Mouse (Mus musculus) right cerebral cortex, adult 18-20 months (tissue): ENCODE measurements at regions not wholly inside any gene's neighbourhood (a gene's known extent, or its start where the extent isn't known, plus 50 kb on each side); places are given as distances from the start of the nearest gene placed in this dataset.
"Not testable (repeated sequence)": the region's sequence is repeated elsewhere in the genome, so short reads cannot be mapped to it uniquely, and the experiment has no call there.

Source experiments
- DNase-seq: peaks from one replicate; pipeline ENCODE4 v3.0.0; 2022; ENCODE audit warnings: mixed read lengths

- DNase-seq: no peak
These were observed 147.0 kb upstream of the Dlgap1 start for GRCm38 (mm10) chr17:69821901-69822300.

GRCm38 (mm10) chr17:69822921-69823320 lies 146.0 kb upstream of the Dlgap1 start:
- no peak for DNase-seq

GRCm38 (mm10) chr17:69841308-69841707 lies 127.6 kb upstream of the Dlgap1 start:
- no peak for DNase-seq

- DNase-seq: no peak
These were observed 120.6 kb upstream of the Dlgap1 start for GRCm38 (mm10) chr17:69848306-69848705.

GRCm38 (mm10) chr17:69850075-69850474 lies 118.8 kb upstream of the Dlgap1 start:
- no peak for DNase-seq

- DNase-seq: not testable (repeated sequence)
These were observed 88.9 kb upstream of the Dlgap1 start for GRCm38 (mm10) chr17:69879958-69880357.

- DNase-seq: no peak
These were observed 74.9 kb upstream of the Dlgap1 start for GRCm38 (mm10) chr17:69893980-69894379.
